Mouse (Mus musculus) activated CD4-positive, CD25-positive, alpha-beta regulatory T cell, adult 4 months (primary cell): Measurements from ENCODE around the gene Hsf5. TPM values are rescaled to one million over a fixed set of nuclear protein-coding genes. Genes with fewer than 3 reads are reported as not detected.

Source experiments
- ATAC-seq: one replicate; pipeline ENCODE4 v1.8.0; 2017
- polyA plus RNA-seq, 2 experiments: library from polyadenylated mRNA; unstranded; fragments of 100-300 nt; shearing (Covaris generic); gene quantifications; one replicate each; pipeline ENCODE4 v1.2.1; 2017

Hsf5 gene
- polyA plus RNA-seq, 2 experiments from 2014 or later = 0.11 TPM; not detected in 1

DNA sequence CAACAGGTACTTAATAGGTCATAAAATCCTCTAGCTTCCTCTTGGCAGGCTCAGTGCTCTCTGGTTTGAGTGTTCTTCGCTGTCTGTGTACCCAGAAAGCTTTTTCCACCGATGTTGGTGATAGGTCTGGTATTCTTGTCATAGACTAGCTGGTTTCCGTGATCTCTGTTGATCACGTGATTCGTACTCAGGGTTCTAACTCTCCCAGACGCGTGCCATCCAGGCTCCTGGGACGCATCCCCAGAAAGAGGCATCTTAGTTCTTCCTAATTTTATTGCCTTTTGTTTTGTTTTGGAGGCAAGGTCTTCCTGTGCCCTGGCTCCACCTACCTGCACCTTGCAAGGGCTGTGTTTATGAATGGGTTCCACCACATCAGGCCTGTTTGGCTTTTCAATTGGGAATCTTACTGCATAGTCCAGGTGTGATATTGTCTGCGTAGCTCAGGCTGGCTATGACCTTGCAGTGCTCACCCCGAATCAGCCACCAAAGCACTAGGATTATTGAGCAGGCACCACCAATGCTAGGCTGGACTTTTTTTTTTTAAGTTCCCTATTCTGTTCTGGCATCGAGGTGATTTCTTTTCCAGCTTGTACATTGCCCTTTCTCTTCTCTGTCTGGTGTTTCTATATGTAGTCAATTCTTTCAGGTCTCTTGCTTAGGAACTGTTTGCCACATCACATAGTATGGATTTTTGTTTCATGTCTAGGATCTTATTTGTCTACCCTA is 71.7 kb downstream of the Hsf5 start:
- no peak for ATAC-seq

- ATAC-seq = no peak
Measured at GRCm38 (mm10) chr11:87689402-87689808, 72.4 kb downstream of the Hsf5 start.

DNA sequence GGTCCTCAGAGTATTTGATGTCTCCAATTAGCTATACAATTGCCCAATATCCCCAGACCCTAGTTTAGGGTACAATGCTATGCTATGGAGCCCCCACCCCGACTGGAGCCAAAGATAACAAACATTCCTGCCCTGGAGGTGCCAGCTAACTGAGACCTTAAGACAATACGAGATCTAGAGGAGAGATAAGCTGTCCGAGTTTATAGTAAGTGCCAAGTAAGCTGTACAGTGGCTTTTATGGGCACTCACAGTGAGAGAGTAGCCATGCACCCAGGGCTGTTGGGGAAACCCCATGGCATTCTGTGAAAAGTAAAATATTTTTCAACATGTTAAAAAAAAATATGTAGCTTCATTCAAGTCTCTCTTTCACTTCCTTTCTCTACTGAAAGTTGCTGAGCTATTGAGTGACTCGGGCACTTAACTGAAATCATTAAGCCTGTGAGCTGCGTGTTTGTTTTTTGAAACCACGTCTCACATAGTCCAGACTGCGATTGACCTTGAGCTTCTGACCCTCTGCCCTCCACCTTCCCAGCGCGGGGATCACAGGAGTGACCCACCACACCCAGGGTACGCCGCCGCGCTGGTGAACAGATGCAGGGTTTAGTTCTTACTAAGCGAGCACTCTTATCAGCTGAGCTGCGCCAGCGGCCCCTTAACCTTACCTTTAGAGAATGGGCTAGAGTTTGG is 73.2 kb downstream of the Hsf5 start:
- ATAC-seq = peak; percentile 62

- no peak for ATAC-seq
Measured at GRCm38 (mm10) chr11:87697131-87697682, 80.2 kb downstream of the Hsf5 start.

DNA sequence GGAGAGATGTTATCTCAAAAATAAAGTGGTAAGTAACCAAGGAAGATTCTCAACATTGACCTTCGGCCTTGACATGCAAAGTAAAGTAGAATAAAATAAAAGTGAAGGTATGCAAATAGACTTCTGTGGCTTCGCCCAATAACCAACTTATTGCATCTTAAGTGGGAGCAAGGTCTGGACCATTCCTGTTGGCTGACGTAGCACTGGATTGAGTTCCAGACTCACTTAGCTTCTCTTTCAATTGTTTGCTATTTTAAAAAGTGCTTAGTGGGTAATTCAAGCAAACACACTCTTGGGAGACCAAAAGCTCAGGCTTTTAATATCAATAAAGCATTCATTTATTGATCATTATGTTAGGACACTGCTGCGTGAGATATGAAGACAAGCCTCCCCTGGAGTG is 81.2 kb downstream of the Hsf5 start:
- no peak for ATAC-seq

DNA sequence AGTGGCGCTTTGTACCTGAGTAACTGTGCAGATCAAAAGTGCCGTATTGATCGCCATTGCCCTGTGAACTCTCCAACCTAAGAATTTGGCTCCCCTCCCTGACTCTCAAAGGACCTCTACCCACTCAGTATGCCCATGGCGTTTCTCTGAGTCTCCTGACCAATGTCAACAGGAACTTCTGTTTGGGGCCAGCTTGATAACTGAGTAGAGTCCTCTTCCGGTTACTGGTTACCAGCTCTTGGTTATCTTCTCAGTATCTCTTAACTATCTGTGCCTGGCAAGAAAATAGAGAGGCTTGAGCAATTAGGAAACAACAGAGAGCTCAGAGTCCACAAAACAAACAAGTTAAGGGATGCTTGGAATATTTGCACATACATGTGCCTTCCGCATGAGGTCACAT is 84.1 kb downstream of the Hsf5 start:
- ATAC-seq = no peak

DNA sequence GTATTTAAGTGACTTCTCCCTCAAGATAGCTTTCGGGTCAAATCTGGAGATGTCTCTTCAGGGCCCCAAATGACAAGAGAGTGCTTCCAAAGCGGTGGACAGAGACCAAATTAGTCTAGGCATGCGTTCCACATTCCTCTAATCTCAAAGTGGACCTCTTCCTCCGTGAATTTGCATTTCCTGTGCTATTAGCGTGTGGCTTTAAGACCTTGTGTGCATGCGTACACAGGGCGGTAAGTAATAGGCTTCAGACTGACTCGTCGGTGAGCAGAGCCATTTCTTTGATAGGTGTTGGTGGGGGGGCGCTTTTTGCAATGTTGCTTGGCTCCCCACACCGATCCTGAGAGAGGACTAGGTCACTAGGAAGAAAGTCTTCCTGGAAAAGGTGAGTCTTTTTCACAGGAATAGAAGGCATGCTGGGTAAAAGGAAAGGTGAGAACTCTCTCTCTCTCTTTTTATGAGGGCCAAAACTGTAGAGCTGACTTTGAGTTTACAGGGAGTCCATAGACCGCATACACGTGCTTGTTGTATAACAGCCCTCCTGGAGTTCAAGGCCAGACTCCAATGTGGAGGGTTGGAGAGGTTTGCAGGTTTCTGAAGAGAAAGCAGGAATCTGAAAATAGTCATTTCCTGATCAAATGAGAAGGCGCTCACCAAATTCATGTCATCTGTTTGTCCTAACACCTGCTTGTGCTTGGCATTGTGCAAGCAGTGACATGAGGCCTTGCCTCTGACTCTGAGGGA is 85.1 kb downstream of the Hsf5 start:
- ATAC-seq = no peak

GRCm38 (mm10) chr11:87703654-87704053 is 86.7 kb downstream of the Hsf5 start:
- no peak for ATAC-seq

- ATAC-seq = no peak
Measured at GRCm38 (mm10) chr11:87704289-87704688, 87.3 kb downstream of the Hsf5 start.

GRCm38 (mm10) chr11:87707570-87707969 is 90.6 kb downstream of the Hsf5 start:
- no peak for ATAC-seq

DNA sequence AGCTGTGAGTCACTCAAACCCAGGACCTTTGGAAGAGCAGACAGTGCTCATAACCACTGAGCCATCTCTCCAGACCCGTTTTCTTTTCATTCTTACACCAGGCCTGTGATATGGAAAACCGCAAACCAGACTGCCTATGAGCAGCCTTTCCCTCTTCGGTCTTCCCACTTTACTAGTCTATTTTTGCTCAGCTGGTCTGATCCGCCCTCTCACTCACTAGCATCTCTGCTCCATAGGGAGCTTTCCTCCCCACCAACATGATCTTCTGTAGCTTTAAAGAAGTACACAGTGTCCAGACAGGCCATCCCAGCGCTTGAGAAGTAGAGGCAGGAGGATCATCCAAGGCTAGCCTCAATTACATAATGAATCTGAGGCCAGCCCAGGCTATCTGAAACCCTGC is 92.0 kb downstream of the Hsf5 start:
- no peak for ATAC-seq

Other genes with a start within 250 kb of the Hsf5 start
- 1 to 10 TPM; 1.2 to 1.6 TPM for gene Rad51c, start 212.2 kb upstream of the Hsf5 start, polyA plus RNA-seq
- gene Tex14, start 212.1 kb upstream of the Hsf5 start, polyA plus RNA-seq = under 1 TPM; 0.22 to 0.58 TPM
- not detected for gene Gm11492, start 50.5 kb upstream of the Hsf5 start, polyA plus RNA-seq
- gene Sept4, start 48.3 kb upstream of the Hsf5 start, polyA plus RNA-seq = 1 to 10 TPM in 1 of 2 experiments, under 1 TPM in 1; 0.49 to 2.5 TPM
- 10 to 100 TPM; 10.2 to 11.1 TPM for gene Mtmr4, start 25.0 kb upstream of the Hsf5 start, polyA plus RNA-seq
- 10 to 100 TPM; 23.8 to 25.3 TPM for gene Rnf43, start 45.6 kb downstream of the Hsf5 start, polyA plus RNA-seq
- gene Supt4a, start 120.4 kb downstream of the Hsf5 start, polyA plus RNA-seq = 100 to 1,000 TPM; 373 to 410 TPM
- 1 to 10 TPM; 1.6 to 2.4 TPM for gene Tspoap1, start 143.4 kb downstream of the Hsf5 start, polyA plus RNA-seq
- gene Mpo, start 176.4 kb downstream of the Hsf5 start, polyA plus RNA-seq = not detected
- not detected for gene Lpo, start 211.1 kb downstream of the Hsf5 start, polyA plus RNA-seq
- gene Mks1, start 236.1 kb downstream of the Hsf5 start, polyA plus RNA-seq = 1 to 10 TPM; 4.7 to 4.8 TPM